Mouse (Mus musculus) neural tube, embryonic 14.5 days (tissue): ENCODE measurements around the gene Fer. TPM values are rescaled to one million over a fixed set of nuclear protein-coding genes. Genes with fewer than 3 reads are reported as not detected.
"Not testable (repeated sequence)": the region's sequence is repeated elsewhere in the genome, so short reads cannot be mapped to it uniquely, and the experiment has no call there.

Experiments
- ATAC-seq: fragments of 200-750 bp; cut with Nextera tagmentation; 2 replicates; pipeline ENCODE4 v1.8.0; 2017; ENCODE audit warnings: low read depth, mild to moderate bottlenecking, moderate TSS enrichment, moderate library complexity
- H3K27ac ChIP-seq: fragments of 300-500 bp; sonication (generic); 2 replicates; pipeline ENCODE4 v1.5.1; 2014; ENCODE audit warnings: low read depth, mild to moderate bottlenecking, control low read depth, low read length, moderate library complexity, mixed read lengths
- H3K27me3 ChIP-seq: fragments of 300-500 bp; sonication (generic); 2 replicates; pipeline ENCODE4 v1.6.1; 2014; ENCODE audit warnings: low read length; ENCODE audit not compliant: control insufficient read depth, insufficient read depth
- H3K36me3 ChIP-seq: fragments of 300-500 bp; sonication (generic); 2 replicates; pipeline ENCODE4 v1.6.1; 2014; ENCODE audit warnings: low read length, mixed read lengths; ENCODE audit not compliant: control insufficient read depth, insufficient read depth
- H3K4me1 ChIP-seq: fragments of 300-500 bp; sonication (generic); 2 replicates; pipeline ENCODE4 v1.6.1; 2014; ENCODE audit warnings: low read length; ENCODE audit not compliant: control insufficient read depth, insufficient read depth
- H3K4me2 ChIP-seq: fragments of 300-500 bp; sonication (generic); 2 replicates; pipeline ENCODE4 v1.6.1; 2014; ENCODE audit warnings: mild to moderate bottlenecking, low read depth, low read length, control low read depth
- H3K4me3 ChIP-seq: fragments of 300-500 bp; sonication (generic); 2 replicates; pipeline ENCODE4 v1.5.1; 2014; ENCODE audit warnings: low read depth, low read length, control low read depth, mixed read lengths
- H3K9ac ChIP-seq: fragments of 300-500 bp; sonication (generic); replicated peaks from 2 replicates; pipeline ENCODE4 v1.6.1; 2014; ENCODE audit warnings: low read depth, mild to moderate bottlenecking, control low read depth, low read length, mixed read lengths
- H3K9me3 ChIP-seq: fragments of 300-500 bp; sonication (generic); 2 replicates; pipeline ENCODE4 v1.6.1; 2016; ENCODE audit warnings: low read length; ENCODE audit not compliant: control insufficient read depth
- WGBS: fragments of 180-500 bp; shearing (Covaris S2); extraction: QIAGEN DNeasy Blood & Tissue Kit; methylation state at CpG from one replicate; pipeline ENCODE4 v1.1.7; 2014; 5-methylcytosine and 5-hydroxymethylcytosine counted together
- polyA plus RNA-seq: library from polyadenylated mRNA; unstranded; fragments of >200 nt; fragmentation: Nextera tagmentation; extraction: Ambion mirVana; gene quantifications from 2 replicates; pipeline ENCODE4 v1.2.1, GENCODE M21; 2014

Gene Fer
- polyA plus RNA-seq, 1 experiment from 2014 or later, result 41.1 TPM

- no peak overlapping the region for H3K4me2 ChIP-seq
- ATAC-seq, result no peak
- H3K36me3 ChIP-seq, result no peaks in the 10 kb centered on the region
- no peaks in the 10 kb centered on the region for H3K9me3 ChIP-seq
- no peaks in the 10 kb centered on the region for H3K4me1 ChIP-seq
- no peak overlapping the region for H3K4me3 ChIP-seq
- WGBS, result 91% methylated on average over 8 of the region's 8 CpGs
- H3K27ac ChIP-seq, result no peak overlapping the region
- H3K27me3 ChIP-seq, result no peaks in the 10 kb centered on the region
- no peak overlapping the region for H3K9ac ChIP-seq
Observed at GRCm38 (mm10) chr17:63836641-63837040, 26.2 kb upstream of the Fer start.

DNA sequence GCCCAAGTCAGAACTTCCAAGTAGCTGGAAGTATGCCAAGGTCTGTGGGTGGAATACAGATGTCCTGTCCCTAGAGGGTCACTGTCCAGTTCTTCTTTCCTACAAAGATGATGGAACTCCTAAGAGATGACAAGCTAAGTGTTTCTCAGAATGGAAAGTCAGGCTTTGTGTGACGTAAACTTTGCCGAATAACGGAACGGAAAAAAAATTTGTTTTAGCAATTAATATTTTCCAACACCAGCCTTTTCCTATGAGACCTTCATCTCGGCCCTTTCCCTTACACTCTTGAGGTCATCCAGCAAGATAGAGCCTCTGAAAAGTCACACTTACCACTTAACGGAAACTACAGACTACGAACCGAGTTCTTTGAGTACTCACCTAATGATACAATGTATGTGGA is 24.7 kb upstream of the Fer start:
- Histone ChIP-seq H3K27ac (no peak overlapping the region), H3K4me3 (no peak overlapping the region), H3K4me2 (no peak overlapping the region), H3K9ac (no peak overlapping the region), H3K36me3 (no peaks in the 10 kb centered on the region), H3K9me3 (no peaks in the 10 kb centered on the region), H3K4me1 (no peaks in the 10 kb centered on the region), H3K27me3 (no peaks in the 10 kb centered on the region)
- WGBS, result 91% methylated on average over 8 of the region's 8 CpGs
- no peak for ATAC-seq

DNA sequence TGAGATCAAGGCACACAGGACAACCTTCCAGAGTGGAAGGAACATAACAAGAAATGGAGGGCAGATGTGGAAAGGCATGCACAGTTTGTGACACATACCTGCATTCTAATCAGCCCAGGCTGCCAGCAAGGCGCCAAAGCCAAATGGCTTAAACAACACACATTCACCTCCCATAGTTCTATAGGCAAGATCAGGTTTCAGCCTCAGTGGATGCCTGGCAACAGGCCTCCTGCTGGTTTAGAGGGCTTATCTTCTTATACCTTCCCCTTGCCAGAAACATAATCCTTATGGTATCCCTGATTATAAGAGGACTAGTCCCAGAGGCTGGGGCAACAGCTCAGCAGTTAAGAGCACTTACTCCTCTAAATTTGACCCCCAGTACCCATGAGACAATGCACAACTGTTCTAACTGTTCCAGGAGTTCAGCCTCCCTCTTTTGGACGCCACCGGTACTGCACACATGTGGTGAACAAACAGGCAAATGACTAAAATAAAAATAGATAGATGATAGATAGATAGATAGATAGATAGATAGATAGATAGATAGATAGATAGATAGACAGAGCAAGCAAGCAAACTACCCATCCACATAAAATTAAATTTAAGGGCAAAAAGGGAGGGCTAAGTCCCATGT is 23.1 kb upstream of the Fer start:
- H3K9me3 ChIP-seq, result no peaks in the 10 kb centered on the region
- no peak overlapping the region for H3K4me3 ChIP-seq

GRCm38 (mm10) chr17:63842226-63842625 is 20.6 kb upstream of the Fer start:
- 93% methylated on average over 1 of the region's 1 CpGs for WGBS
- Histone ChIP-seq H3K9ac (no peak overlapping the region), H3K27ac (no peak overlapping the region), H3K4me1 (no peaks in the 10 kb centered on the region), H3K4me3 (no peak overlapping the region), H3K4me2 (no peak overlapping the region), H3K9me3 (no peaks in the 10 kb centered on the region), H3K27me3 (no peaks in the 10 kb centered on the region), H3K36me3 (no peaks in the 10 kb centered on the region)
- ATAC-seq, result no peak

More for the DNA sequence above, 23.1 kb upstream of the Fer start:
- H3K4me2 ChIP-seq, result no peak overlapping the region
- no peak for ATAC-seq
- H3K27ac ChIP-seq, result no peak overlapping the region
- 97% methylated on average over 3 of the region's 3 CpGs for WGBS
- H3K9ac ChIP-seq, result no peak overlapping the region
- no peaks in the 10 kb centered on the region for H3K36me3 ChIP-seq
- no peaks in the 10 kb centered on the region for H3K4me1 ChIP-seq
- H3K27me3 ChIP-seq, result no peaks in the 10 kb centered on the region

- Histone ChIP-seq H3K9ac (no peak overlapping the region), H3K36me3 (no peaks in the 10 kb centered on the region)
- WGBS, result 86% methylated on average over 5 of the region's 5 CpGs
Observed at GRCm38 (mm10) chr17:63844936-63845335, 17.9 kb upstream of the Fer start.

GRCm38 (mm10) chr17:63845766-63846165 is 17.1 kb upstream of the Fer start:
- H3K27me3 ChIP-seq, H3K36me3 ChIP-seq, ATAC-seq, H3K27ac ChIP-seq, H3K4me2 ChIP-seq, H3K4me1 ChIP-seq, H3K9ac ChIP-seq, H3K9me3 ChIP-seq, H3K4me3 ChIP-seq: not testable (repeated sequence)
- WGBS, result 97% methylated on average over 3 of the region's 3 CpGs

More at GRCm38 (mm10) chr17:63844936-63845335, 17.9 kb upstream of the Fer start:
- Histone ChIP-seq H3K4me3 (no peak overlapping the region), H3K4me2 (no peak overlapping the region), H3K27ac (no peak overlapping the region), H3K9me3 (no peaks in the 10 kb centered on the region), H3K4me1 (no peaks in the 10 kb centered on the region), H3K27me3 (no peaks in the 10 kb centered on the region)
- ATAC-seq, result no peak

GRCm38 (mm10) chr17:63849151-63849550 is 13.7 kb upstream of the Fer start:
- Histone ChIP-seq H3K9me3 (no peaks in the 10 kb centered on the region), H3K27me3 (no peaks in the 10 kb centered on the region), H3K9ac (peak overlapping the region; percentile 67), H3K27ac (peak overlapping the region; percentile 56), H3K4me2 (peak overlapping the region; percentile 56), H3K4me3 (peak overlapping the region; percentile 53), H3K36me3 (no peaks in the 10 kb centered on the region), H3K4me1 (no peaks in the 10 kb centered on the region)
- peak; percentile 39 for ATAC-seq
- 9% methylated on average over 6 of the region's 6 CpGs for WGBS

- Histone ChIP-seq H3K9ac (peak overlapping the region; percentile 67), H3K36me3 (no peaks in the 10 kb centered on the region), H3K4me3 (peak overlapping the region; percentile 53), H3K4me2 (peak overlapping the region; percentile 56), H3K4me1 (no peaks in the 10 kb centered on the region), H3K27me3 (no peaks in the 10 kb centered on the region), H3K9me3 (no peaks in the 10 kb centered on the region), H3K27ac (peak overlapping the region; percentile 56)
- 1% methylated on average over 22 of the region's 22 CpGs for WGBS
- ATAC-seq, result peak; percentile 100
Observed at GRCm38 (mm10) chr17:63849566-63849965, 13.3 kb upstream of the Fer start.

DNA sequence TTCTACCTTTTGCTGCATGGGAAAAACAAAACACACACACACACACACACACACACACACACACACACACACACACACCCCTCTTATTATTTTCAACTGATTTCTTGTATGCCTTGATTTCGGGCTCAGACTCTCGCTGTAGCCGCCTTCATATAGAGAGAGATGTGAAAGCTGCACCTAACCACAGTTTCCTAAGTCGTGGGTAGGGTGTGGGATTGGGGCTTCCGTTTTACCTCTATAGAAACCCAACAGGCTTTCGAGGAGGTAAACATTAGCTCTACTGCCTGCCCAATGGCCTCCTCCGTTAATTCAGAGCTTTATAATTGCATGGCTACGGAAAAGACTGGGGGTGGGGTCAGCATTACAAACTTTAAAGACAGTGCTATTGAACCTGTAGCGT is 12.8 kb upstream of the Fer start:
- H3K36me3 ChIP-seq, result no peaks in the 10 kb centered on the region
- no peak overlapping the region for H3K9ac ChIP-seq
- H3K4me1 ChIP-seq, result no peaks in the 10 kb centered on the region
- 90% methylated on average over 9 of the region's 9 CpGs for WGBS
- ATAC-seq, result no peak
- H3K4me3 ChIP-seq, result no peak overlapping the region
- H3K4me2 ChIP-seq, result peak overlapping the region; percentile 56; the same call in 1 of the 2 replicates
- H3K27ac ChIP-seq, result no peak overlapping the region
- H3K27me3 ChIP-seq, result no peaks in the 10 kb centered on the region
- no peaks in the 10 kb centered on the region for H3K9me3 ChIP-seq
